ENCODE assay signal across 8 mouse cellular contexts in genomic region chr17:5885474-5885873, GRCm38 (mm10). TPM values are rescaled to one million over a fixed set of nuclear protein-coding genes. Genes with fewer than 3 reads are reported as not detected.
DNase-seq lines count a peak whose midpoint lies in the region; ATAC-seq and TF ChIP-seq lines count a peak whose summit lies in the region.
"Had no signal": no experiment of that assay in that cellular context is flagged by ENCODE, and none has a peak within 500 bp of the region (broad histone marks: within the 10 kb centered on the region; RNA-seq: fewer than 3 reads in every experiment).

No protein-coding gene starts in this region.

- peak; percentile 44 to 45; a peak in 1 of 4 replicates for TF ChIP-seq POLR2A in MEL (IDR thresholded peaks at IDR 0.05; ENCODE audit: control insufficient read depth in 1 of 2, insufficient read depth in 1 of 2, low read depth in 1 of 2, low read length in 2 of 2, poor library complexity in 1 of 2)

- H3K9me3 ChIP-seq in MEL (replicated peaks; ENCODE audit: insufficient read depth, low read length), result no peaks in the 10 kb centered on the region
- H3K9me3 ChIP-seq in heart, embryonic 15.5 days (replicated peaks), result no peaks in the 10 kb centered on the region
- H3K9me3 ChIP-seq in kidney, embryonic 16.5 days (ENCODE audit: low read length), result no peaks in the 10 kb centered on the region
- no peaks in the 10 kb centered on the region for H3K9me3 ChIP-seq in lung, postnatal 0 days (ENCODE audit: low read length)
- H3K9me3 ChIP-seq: neural tube, embryonic 12.5 days had no signal

- peak overlapping the region; percentile 58 for H3K9ac ChIP-seq in MEL (ENCODE audit: control insufficient read depth, low read depth, low read length, poor library complexity, severe bottlenecking)
- H3K9ac ChIP-seq in heart, embryonic 15.5 days, result peak overlapping the region; percentile 15; the same call in 1 of the 2 replicates
- H3K9ac ChIP-seq in kidney, embryonic 16.5 days (replicated peaks; ENCODE audit: low read length), result no peak overlapping the region
- no peak overlapping the region for H3K9ac ChIP-seq in lung, postnatal 0 days (replicated peaks; ENCODE audit: low read depth)
- H3K9ac ChIP-seq: neural tube, embryonic 12.5 days had no signal

- DNase-seq in CD4-positive helper T cell, adult 2 months (ENCODE audit: low read depth, low spot score), result peak; percentile 60
- DNase-seq in MEL (ENCODE audit: low read depth, low spot score), result peak; percentile 94
- DNase-seq in cerebellum, postnatal 36 days, result peak; percentile 59 to 69
- peak; percentile 62 for DNase-seq in lung, postnatal 0 days (ENCODE audit: low spot score)
- peak; percentile 56 to 73 for DNase-seq in spleen, postnatal 4 days (ENCODE audit: low spot score in 2 of 2)

- TF ChIP-seq EP300 in MEL (IDR thresholded peaks at IDR 0.05; ENCODE audit: low read depth in 1 of 2, low read length in 2 of 2), result peak; percentile 71 to 84
- peak; percentile 55; the same call in 1 of the 2 replicates for TF ChIP-seq EP300 in lung, postnatal 0 days (IDR thresholded peaks at IDR 0.05)

- ATAC-seq in heart, embryonic 15.5 days (replicated peaks; ENCODE audit: insufficient number of reproducible peaks, insufficient read depth, low FRiP score, low read depth), result peak; percentile 67
- peak; percentile 76 for ATAC-seq in kidney, embryonic 16.5 days (ENCODE audit: low FRiP score, low TSS enrichment)
- peak; percentile 87 for ATAC-seq in lung, postnatal 0 days

- H3K36me3 ChIP-seq in MEL (ENCODE audit: control insufficient read depth in 1 of 2, insufficient read depth in 2 of 2, low read length in 2 of 2), result peaks cover 0 to 24% of the 10 kb centered on the region in 2 experiments; a peak in 2 of 4 replicates
- no peaks in the 10 kb centered on the region for H3K36me3 ChIP-seq in heart, embryonic 15.5 days
- peaks cover 6% of the 10 kb centered on the region; the same call in 1 of the 2 replicates for H3K36me3 ChIP-seq in kidney, embryonic 16.5 days (ENCODE audit: insufficient read depth, low read length)
- H3K36me3 ChIP-seq in lung, postnatal 0 days (ENCODE audit: insufficient read depth, low read length), result no peaks in the 10 kb centered on the region
- H3K36me3 ChIP-seq: neural tube, embryonic 12.5 days had no signal

- no peak; the same call in 1 of the 2 replicates for TF ChIP-seq RAD21 in MEL (IDR thresholded peaks at IDR 0.05; ENCODE audit: low read depth, low read length)

- peaks cover 2 to 21% of the 10 kb centered on the region in 2 experiments for H3K4me1 ChIP-seq in MEL (ENCODE audit: control insufficient read depth in 1 of 2, insufficient read depth in 2 of 2, low read length in 2 of 2)
- H3K4me1 ChIP-seq in heart, embryonic 15.5 days (replicated peaks), result peaks cover 27% of the 10 kb centered on the region
- H3K4me1 ChIP-seq in kidney, embryonic 16.5 days (ENCODE audit: insufficient read depth, low read length), result peaks cover 26% of the 10 kb centered on the region
- H3K4me1 ChIP-seq in lung, postnatal 0 days (ENCODE audit: insufficient read depth, low read depth, low read length), result no peaks in the 10 kb centered on the region; the same call in 1 of the 2 replicates

- H3K79me2 ChIP-seq in MEL (ENCODE audit: control insufficient read depth, insufficient read depth, low read length, poor library complexity), result no peaks in the 10 kb centered on the region; the same call in 1 of the 2 replicates

- H3K27me3 ChIP-seq in MEL (ENCODE audit: control insufficient read depth in 1 of 2, insufficient read depth in 2 of 2, low read length in 2 of 2), result no peaks in the 10 kb centered on the region
- H3K27me3 ChIP-seq in heart, embryonic 15.5 days, result no peaks in the 10 kb centered on the region
- no peaks in the 10 kb centered on the region for H3K27me3 ChIP-seq in kidney, embryonic 16.5 days (ENCODE audit: insufficient read depth, low read length)
- no peaks in the 10 kb centered on the region for H3K27me3 ChIP-seq in lung, postnatal 0 days (replicated peaks; ENCODE audit: insufficient read depth, low read length)
- H3K27me3 ChIP-seq: neural tube, embryonic 12.5 days had no signal

- 10% methylated on average over 8 of the region's 8 CpGs for WGBS in heart, embryonic 15.5 days
- 43% methylated on average over 8 of the region's 8 CpGs for WGBS in kidney, embryonic 16.5 days
- WGBS in lung, postnatal 0 days, result 21% methylated on average over 8 of the region's 8 CpGs

- peak overlapping the region; percentile 83 for H3K27ac ChIP-seq in MEL (ENCODE audit: control insufficient read depth, low read depth, low read length)
- H3K27ac ChIP-seq in heart, embryonic 15.5 days, result peak overlapping the region; percentile 68
- H3K27ac ChIP-seq in kidney, embryonic 16.5 days (ENCODE audit: low read length), result peak overlapping the region; percentile 67
- H3K27ac ChIP-seq in lung, postnatal 0 days (ENCODE audit: low read length), result peak overlapping the region; percentile 51; the same call in 1 of the 2 replicates
- H3K27ac ChIP-seq: neural tube, embryonic 12.5 days had no signal

- no peak; a peak in 1 of 6 replicates for TF ChIP-seq CTCF in MEL (IDR thresholded peaks at IDR 0.05 in 2 of 3, conservative IDR thresholded peaks at IDR 0.05 in 1 of 3; ENCODE audit: control insufficient read depth in 1 of 3, insufficient read depth in 1 of 3, low read depth in 2 of 3, low read length in 3 of 3, poor library complexity in 1 of 3, severe bottlenecking in 1 of 3)
- peak; percentile 39 for TF ChIP-seq CTCF in lung, postnatal 0 days (IDR thresholded peaks at IDR 0.05)

- peak overlapping the region in 1 of 2 experiments; percentile 22; a peak in 2 of 4 replicates for H3K4me3 ChIP-seq in MEL (ENCODE audit: control insufficient read depth in 1 of 2, insufficient read depth in 1 of 2, low read depth in 2 of 2, low read length in 2 of 2)
- no peak overlapping the region for H3K4me3 ChIP-seq in heart, embryonic 15.5 days
- H3K4me3 ChIP-seq in kidney, embryonic 16.5 days (ENCODE audit: low read length), result no peak overlapping the region
- no peak overlapping the region for H3K4me3 ChIP-seq in lung, postnatal 0 days (ENCODE audit: low read depth, low read length)
- H3K4me3 ChIP-seq: neural tube, embryonic 12.5 days had no signal

- H3K4me2 ChIP-seq in heart, embryonic 15.5 days, result peak overlapping the region; percentile 24
- H3K4me2 ChIP-seq in kidney, embryonic 16.5 days (replicated peaks; ENCODE audit: low read depth, low read length), result no peak overlapping the region
- no peak overlapping the region for H3K4me2 ChIP-seq in lung, postnatal 0 days (replicated peaks; ENCODE audit: low read depth, low read length)
- H3K4me2 ChIP-seq: neural tube, embryonic 12.5 days had no signal

TF ChIP-seq in MEL, 35 proteins besides CTCF, POLR2A, EP300 and RAD21 (continues in another document):
- no peak for TF ChIP-seq UBTF (IDR thresholded peaks at IDR 0.05; ENCODE audit: borderline replicate concordance, insufficient read depth, low read depth, low read length)
- peak; percentile 93 for TF ChIP-seq RCOR1 (IDR thresholded peaks at IDR 0.05; ENCODE audit: low read depth, low read length)
- TF ChIP-seq BHLHE40 (IDR thresholded peaks at IDR 0.05; ENCODE audit: borderline replicate concordance, low read depth, low read length), result peak; percentile 64
- no peak for TF ChIP-seq CHD2 (IDR thresholded peaks at IDR 0.05; ENCODE audit: low read length)
- 0 out of 2 replicates have a peak, but pooled peaks have one; percentile 18 for TF ChIP-seq ELF1 (IDR thresholded peaks at IDR 0.05; ENCODE audit: low read depth, low read length)
- TF ChIP-seq POLR2AphosphoS2 (IDR thresholded peaks at IDR 0.05; ENCODE audit: low read length), result no peak
- 0 out of 2 replicates have a peak, but pooled peaks have one; percentile 21 for TF ChIP-seq MYB (IDR thresholded peaks at IDR 0.05; ENCODE audit: low read depth, low read length)
- TF ChIP-seq E2F4 (IDR thresholded peaks at IDR 0.05; ENCODE audit: borderline replicate concordance, low read depth, low read length), result no peak
- peak; percentile 97 for TF ChIP-seq MAX (IDR thresholded peaks at IDR 0.05; ENCODE audit: low read length)
- TF ChIP-seq SMC3 (IDR thresholded peaks at IDR 0.05; ENCODE audit: low read depth, low read length), result no peak
- peak; percentile 67 for TF ChIP-seq USF1 (IDR thresholded peaks at IDR 0.05; ENCODE audit: low read depth, low read length)
- TF ChIP-seq TAL1 (IDR thresholded peaks at IDR 0.05; ENCODE audit: low read length), result peak; percentile 67
- TF ChIP-seq NRF1 (IDR thresholded peaks at IDR 0.05; ENCODE audit: insufficient read depth, low read depth, low read length, poor library complexity, severe bottlenecking), result no peak
- TF ChIP-seq ZMIZ1 (IDR thresholded peaks at IDR 0.05; ENCODE audit: low read depth, low read length), result no peak
- TF ChIP-seq KAT2A (conservative IDR thresholded peaks at IDR 0.05; ENCODE audit: low read depth, low read length), result no peak
- no peak for TF ChIP-seq ZNF384 (IDR thresholded peaks at IDR 0.05; ENCODE audit: low read depth, low read length)
- peak; percentile 65 for TF ChIP-seq GATA1 (IDR thresholded peaks at IDR 0.05; ENCODE audit: low read depth, low read length)
- no peak for TF ChIP-seq ZKSCAN1 (IDR thresholded peaks at IDR 0.05; ENCODE audit: low read depth, low read length)
- no peak for TF ChIP-seq MEF2A (IDR thresholded peaks at IDR 0.05; ENCODE audit: extremely low read depth, insufficient replicate concordance, low read depth, low read length, poor library complexity, severe bottlenecking)
- TF ChIP-seq JUND (IDR thresholded peaks at IDR 0.05; ENCODE audit: low read depth, low read length), result no peak
- TF ChIP-seq HCFC1 (IDR thresholded peaks at IDR 0.05; ENCODE audit: low read depth, low read length), result no peak
- no peak; the same call in 1 of the 2 replicates for TF ChIP-seq MAFK (IDR thresholded peaks at IDR 0.05; ENCODE audit: borderline replicate concordance, low read depth, low read length)

RNA-seq across cellular contexts. Expression of gene Snx9, which starts 44.3 kb away (rescaled TPM):
- total RNA-seq in MEL (2012; rRNA removed), result 12.6 and 12.9 TPM in 2 replicates
- polyA plus RNA-seq in MEL (2012; ENCODE audit: insufficient read depth in 1 of 2, insufficient read length in 2 of 2, low read depth in 1 of 2, low replicate concordance in 2 of 2, missing spikeins in 1 of 2), result 10 to 100 TPM in 1 of 2 experiments, not detected in 1; 22.8 TPM
- polyA plus RNA-seq in heart, embryonic 15.5 days (2015; fragmentation: Nextera tagmentation; extraction: Ambion mirVana), result 21.1 and 22.2 TPM in 2 replicates
- polyA plus RNA-seq in kidney, embryonic 16.5 days (2015; fragmentation: Nextera tagmentation; extraction: Ambion mirVana), result 31.9 and 34.0 TPM in 2 replicates
- polyA plus RNA-seq in lung, postnatal 0 days (2015; fragmentation: Nextera tagmentation; extraction: Ambion mirVana), result 26.3 and 26.9 TPM in 2 replicates

RNA-seq across cellular contexts. Expression of gene Synj2, which starts 55.6 kb away (rescaled TPM):
- total RNA-seq in MEL (2012; rRNA removed), result 1.2 and 1.8 TPM in 2 replicates
- polyA plus RNA-seq in MEL (2012; ENCODE audit: insufficient read depth in 1 of 2, insufficient read length in 2 of 2, low read depth in 1 of 2, low replicate concordance in 2 of 2, missing spikeins in 1 of 2), result 1 to 10 TPM in 1 of 2 experiments, not detected in 1; 2.5 TPM
- 3.5 and 4.4 TPM in 2 replicates for polyA plus RNA-seq in heart, embryonic 15.5 days (2015; fragmentation: Nextera tagmentation; extraction: Ambion mirVana)
- polyA plus RNA-seq in kidney, embryonic 16.5 days (2015; fragmentation: Nextera tagmentation; extraction: Ambion mirVana), result 4.0 and 4.3 TPM in 2 replicates
- polyA plus RNA-seq in lung, postnatal 0 days (2015; fragmentation: Nextera tagmentation; extraction: Ambion mirVana), result 1.8 and 2.1 TPM in 2 replicates

Comparison
In these comparisons a context has a peak if more than half of its experiments do, and no peak if none do; other contexts are left out.
1. H3K9ac ChIP-seq: peak in MEL (single experiment) and heart, embryonic 15.5 days (single experiment); none in kidney, embryonic 16.5 days (single experiment) and lung, postnatal 0 days (single experiment).
2. Peak in every context shown above with its lines, with median percentiles within 50 percentile points of each other: DNase-seq, H3K27ac ChIP-seq and ATAC-seq.